Mouse (Mus musculus) lung, embryonic 16.5 days (tissue): ENCODE measurements around the gene Dph5. TPM values are rescaled to one million over a fixed set of nuclear protein-coding genes. Genes with fewer than 3 reads are reported as not detected.

Source experiments
- ATAC-seq: fragments of 200-750 bp; cut with Nextera tagmentation; 2 replicates; pipeline ENCODE4 v1.8.0; 2017; ENCODE audit warnings: low read depth, mild to moderate bottlenecking, moderate library complexity
- H3K27ac ChIP-seq: fragments of 300-500 bp; sonication (generic); 2 replicates; pipeline ENCODE4 v1.5.1; 2014; ENCODE audit warnings: mild to moderate bottlenecking, control low read depth, low read length
- H3K27me3 ChIP-seq: fragments of 300-500 bp; sonication (generic); 2 replicates; pipeline ENCODE4 v1.6.1; 2014; ENCODE audit warnings: low read depth, low read length, mixed read lengths; ENCODE audit not compliant: control insufficient read depth, insufficient read depth
- H3K36me3 ChIP-seq: fragments of 300-500 bp; sonication (generic); 2 replicates; pipeline ENCODE4 v1.6.1; 2014; ENCODE audit warnings: low read length; ENCODE audit not compliant: control insufficient read depth, insufficient read depth
- H3K4me1 ChIP-seq: fragments of 300-500 bp; sonication (generic); replicated peaks from 2 replicates; pipeline ENCODE4 v1.6.1; 2014; ENCODE audit warnings: low read length, mixed read lengths; ENCODE audit not compliant: control insufficient read depth, insufficient read depth
- H3K4me2 ChIP-seq: fragments of 300-500 bp; sonication (generic); 2 replicates; pipeline ENCODE4 v1.6.1; 2014; ENCODE audit warnings: low read depth, low read length, control low read depth
- H3K4me3 ChIP-seq: fragments of 300-500 bp; sonication (generic); 2 replicates; pipeline ENCODE4 v1.5.1; 2014; ENCODE audit warnings: mild to moderate bottlenecking, low read length, control low read depth
- H3K9ac ChIP-seq: fragments of 300-500 bp; sonication (generic); 2 replicates; pipeline ENCODE4 v1.6.1; 2014; ENCODE audit warnings: low read length, control low read depth
- H3K9me3 ChIP-seq: fragments of 300-500 bp; sonication (generic); 2 replicates; pipeline ENCODE4 v1.6.1; 2016; ENCODE audit warnings: low read length; ENCODE audit not compliant: control insufficient read depth
- WGBS: fragments of 180-500 bp; shearing (Covaris S2); extraction: QIAGEN DNeasy Blood & Tissue Kit; methylation state at CpG from one replicate; pipeline ENCODE4 v1.1.7; 2014; 5-methylcytosine and 5-hydroxymethylcytosine counted together
- polyA plus RNA-seq: library from polyadenylated mRNA; unstranded; fragments of >200 nt; fragmentation: Nextera tagmentation; extraction: Ambion mirVana; gene quantifications from 2 replicates; pipeline ENCODE4 v1.2.1, GENCODE M21; 2015

Dph5 gene
- polyA plus RNA-seq: 21.2 and 22.5 TPM in 2 replicates

DNA sequence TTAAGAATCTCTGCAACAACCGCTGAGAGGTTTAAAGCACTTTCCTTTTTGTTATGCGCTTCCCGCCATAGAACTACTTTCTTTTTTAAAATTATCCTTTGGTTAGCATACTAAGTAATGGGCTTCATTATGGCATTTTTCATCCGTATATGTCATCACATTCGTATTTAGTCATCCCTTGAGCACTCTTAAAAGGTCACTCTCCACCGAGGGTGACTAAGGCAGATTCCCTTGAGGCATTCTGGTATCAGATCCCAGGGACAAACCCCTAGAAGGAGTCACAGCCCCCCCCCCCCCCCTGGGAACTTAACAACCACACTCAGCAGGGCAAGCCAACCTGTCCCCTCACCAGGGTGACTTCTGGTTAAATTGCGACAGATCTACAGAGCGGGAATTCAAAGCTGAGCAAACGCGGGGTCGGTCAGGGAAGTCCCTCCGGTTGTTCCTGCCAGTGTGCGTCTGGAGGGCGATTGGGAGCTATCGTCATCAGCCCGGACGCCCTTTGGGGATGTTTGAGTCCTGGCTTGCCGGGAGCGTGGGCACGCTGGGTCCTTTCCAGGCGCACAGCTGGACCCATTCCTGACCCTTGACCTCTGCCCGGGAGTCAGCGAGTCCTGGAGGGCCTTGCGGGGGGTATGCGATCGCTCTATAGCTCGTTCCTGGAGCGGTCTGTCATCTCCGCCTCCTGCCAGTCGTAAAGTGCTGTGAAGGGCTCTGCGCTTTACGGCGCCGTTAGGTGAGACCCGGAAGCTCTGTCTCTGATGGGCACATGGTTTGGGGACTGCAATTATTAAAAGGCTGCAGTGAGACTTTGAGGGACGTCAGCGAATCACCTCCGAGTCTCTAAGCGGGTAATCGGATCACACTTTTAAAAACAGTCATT, at the start of gene Dph5:
Gene Dph5, plus strand, starts transcription at position 411 of the 883 bp plus-strand sequence.
- H3K4me3 ChIP-seq: peak within 1 kb of the TSS; percentile 84
- H3K36me3 ChIP-seq: no peaks in the 10 kb centered on the region
- peak within 1 kb of the TSS; percentile 62 for H3K4me2 ChIP-seq
- under 1% methylated on average over 40 of the region's 40 CpGs for WGBS
- H3K4me1 ChIP-seq: peaks cover 5% of the 10 kb centered on the region
- H3K27me3 ChIP-seq: no peaks in the 10 kb centered on the region
- H3K9me3 ChIP-seq: no peaks in the 10 kb centered on the region
- peak within 1 kb of the TSS; percentile 78 for H3K27ac ChIP-seq
- H3K9ac ChIP-seq: peak within 1 kb of the TSS; percentile 81
- peak; percentile 94 for ATAC-seq

DNA sequence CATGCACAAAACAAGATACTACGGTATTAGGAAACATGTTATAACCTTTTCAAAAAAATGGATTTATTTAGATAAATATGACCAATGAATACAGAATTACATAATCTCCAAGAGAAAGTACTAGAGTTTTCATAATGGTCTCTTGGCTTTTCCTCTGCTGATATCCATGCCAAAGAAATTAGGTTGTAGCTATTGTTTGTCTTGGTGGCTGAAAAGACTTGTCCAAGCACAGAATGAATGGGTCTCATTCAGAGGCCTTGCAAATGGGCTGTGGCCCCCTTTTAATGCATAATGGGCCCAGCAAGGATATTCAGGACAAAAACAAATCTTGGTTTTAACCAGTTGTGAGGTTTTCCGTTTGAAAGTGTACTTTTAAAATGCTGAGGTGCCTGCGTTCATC, 43.1 kb upstream of the Dph5 start:
- WGBS: 76% methylated on average over 3 of the region's 3 CpGs
- Histone ChIP-seq H3K4me2 (no peak overlapping the region), H3K4me3 (no peak overlapping the region), H3K27me3 (no peaks in the 10 kb centered on the region), H3K36me3 (no peaks in the 10 kb centered on the region), H3K4me1 (no peaks in the 10 kb centered on the region), H3K27ac (no peak overlapping the region), H3K9ac (no peak overlapping the region), H3K9me3 (no peaks in the 10 kb centered on the region)
- no peak for ATAC-seq

DNA sequence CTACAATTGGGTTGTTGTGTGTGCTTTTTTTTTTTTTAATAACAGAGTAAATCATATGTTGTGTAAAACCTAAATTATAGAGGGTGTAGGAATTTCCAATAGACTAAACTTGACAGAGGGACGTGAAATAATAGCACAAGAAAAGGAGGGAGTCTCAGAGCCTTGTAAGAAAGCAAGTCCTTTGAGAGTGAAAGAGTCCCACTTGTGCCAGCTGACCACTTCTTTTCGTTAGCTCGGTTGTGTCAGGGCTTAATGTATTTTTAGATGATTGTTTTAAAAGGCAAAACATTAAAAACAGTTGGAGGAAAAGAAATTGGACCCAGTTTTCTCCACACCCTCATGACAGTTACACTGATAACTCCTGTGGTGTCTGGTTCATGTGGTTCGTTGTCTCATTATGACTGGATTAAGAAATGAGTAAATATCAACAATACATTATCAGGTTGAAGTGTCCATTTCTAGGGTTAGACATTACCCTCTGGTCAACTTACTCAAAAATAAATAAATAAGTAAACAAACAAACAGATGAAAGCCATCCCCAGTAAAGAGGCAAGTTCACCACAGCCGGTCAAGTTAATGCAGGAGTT, 42.5 kb upstream of the Dph5 start:
- H3K4me1 ChIP-seq: no peaks in the 10 kb centered on the region
- ATAC-seq: no peak
- 75% methylated on average over 5 of the region's 5 CpGs for WGBS

DNA sequence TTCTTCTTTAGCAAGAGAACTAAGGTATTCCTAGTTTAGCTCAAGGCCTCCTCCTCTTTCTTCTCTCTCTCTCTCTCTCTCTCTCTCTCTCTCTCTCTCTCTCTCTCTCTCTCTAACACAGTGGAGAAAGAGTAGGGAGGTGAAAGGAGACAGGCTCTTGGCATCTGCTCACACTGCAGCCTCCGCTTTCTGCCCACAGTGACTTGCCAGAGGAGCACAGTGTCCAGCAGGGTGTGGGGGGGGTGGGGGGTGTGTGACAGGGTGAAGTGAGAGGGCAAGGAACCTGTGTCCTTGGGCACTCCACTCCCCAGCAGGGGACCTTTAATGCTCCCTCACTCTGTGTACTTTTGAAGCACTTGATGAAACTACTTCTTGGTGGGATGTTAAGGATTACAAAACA, 41.9 kb upstream of the Dph5 start:
- no peaks in the 10 kb centered on the region for H3K36me3 ChIP-seq
- H3K9ac ChIP-seq: no peak overlapping the region
- H3K4me2 ChIP-seq: no peak overlapping the region
- H3K9me3 ChIP-seq: no peaks in the 10 kb centered on the region
- no peaks in the 10 kb centered on the region for H3K27me3 ChIP-seq
- H3K27ac ChIP-seq: no peak overlapping the region
- ATAC-seq: no peak
- WGBS: 50% methylated on average over 1 of the region's 1 CpGs
- no peak overlapping the region for H3K4me3 ChIP-seq
- H3K4me1 ChIP-seq: no peaks in the 10 kb centered on the region

More for the DNA sequence above, 42.5 kb upstream of the Dph5 start:
- Histone ChIP-seq H3K4me3 (no peak overlapping the region), H3K27ac (no peak overlapping the region), H3K9ac (no peak overlapping the region), H3K27me3 (no peaks in the 10 kb centered on the region), H3K9me3 (no peaks in the 10 kb centered on the region), H3K4me2 (no peak overlapping the region), H3K36me3 (no peaks in the 10 kb centered on the region)

DNA sequence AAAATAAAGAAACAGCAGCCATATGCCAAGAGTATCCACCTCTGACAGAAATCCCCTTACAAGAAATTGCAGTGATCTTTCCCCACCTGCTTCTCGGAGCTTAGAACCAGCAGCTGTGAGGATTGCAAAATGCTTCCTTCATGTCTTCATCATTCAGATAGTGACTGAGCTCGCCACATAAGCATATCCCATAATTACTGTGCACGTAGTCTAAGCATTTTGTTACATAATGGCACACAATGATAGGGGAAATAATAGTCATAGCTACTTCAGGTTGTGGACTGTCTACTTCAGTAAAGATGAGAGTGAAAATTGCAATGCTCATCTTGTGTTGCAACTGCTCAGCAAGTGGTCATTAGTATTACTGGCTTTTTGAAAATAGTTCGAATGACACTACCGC, 41.5 kb upstream of the Dph5 start:
- Histone ChIP-seq H3K9me3 (no peaks in the 10 kb centered on the region), H3K4me1 (no peaks in the 10 kb centered on the region), H3K4me3 (no peak overlapping the region), H3K9ac (no peak overlapping the region), H3K27ac (no peak overlapping the region), H3K4me2 (no peak overlapping the region), H3K27me3 (no peaks in the 10 kb centered on the region), H3K36me3 (no peaks in the 10 kb centered on the region)
- WGBS: 82% methylated on average over 5 of the region's 5 CpGs
- no peak for ATAC-seq

DNA sequence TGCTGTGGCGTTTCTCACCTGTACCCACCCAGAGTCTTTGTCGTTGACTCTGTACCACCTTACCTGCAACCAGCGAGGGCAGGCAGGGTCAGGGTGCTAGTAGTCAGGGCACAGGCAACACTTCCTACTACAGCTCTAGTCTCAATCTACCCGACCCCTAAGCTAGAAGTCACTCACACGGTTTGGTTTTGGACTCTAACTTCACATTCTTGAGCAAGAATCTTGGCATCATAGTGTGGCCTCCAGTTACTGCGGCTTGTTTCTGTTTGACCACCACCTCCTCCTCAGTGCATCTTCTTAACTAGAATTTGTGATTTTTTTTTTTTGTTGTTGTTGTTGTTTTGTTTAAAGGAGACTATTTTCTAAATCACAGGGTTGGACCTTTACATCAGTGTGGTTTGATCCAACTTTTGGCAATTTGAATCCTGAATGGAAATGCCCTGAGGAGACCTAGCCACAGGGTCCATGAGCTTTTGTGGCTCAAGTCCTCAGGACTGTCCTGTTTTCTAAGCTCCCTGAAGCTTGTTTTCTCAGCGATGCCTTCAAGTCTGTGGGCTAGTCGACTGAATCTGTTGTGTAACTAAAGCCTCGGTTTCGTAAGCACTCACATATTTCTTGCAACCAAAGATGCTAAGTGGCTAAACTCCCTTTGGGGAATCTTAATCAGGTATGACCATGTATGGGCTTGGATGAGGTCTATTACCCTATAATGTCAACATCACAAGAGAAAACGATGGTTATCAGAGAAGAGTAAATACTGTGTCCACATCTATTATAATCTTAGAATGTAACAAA, 38.8 kb upstream of the Dph5 start:
- no peaks in the 10 kb centered on the region for H3K36me3 ChIP-seq
- H3K9me3 ChIP-seq: no peaks in the 10 kb centered on the region
- WGBS: 72% methylated on average over 11 of the region's 11 CpGs
- no peaks in the 10 kb centered on the region for H3K27me3 ChIP-seq
- no peaks in the 10 kb centered on the region for H3K4me1 ChIP-seq
- H3K4me3 ChIP-seq: no peak overlapping the region
- no peak overlapping the region for H3K27ac ChIP-seq
- H3K9ac ChIP-seq: no peak overlapping the region
- no peak overlapping the region for H3K4me2 ChIP-seq
- ATAC-seq: no peak

DNA sequence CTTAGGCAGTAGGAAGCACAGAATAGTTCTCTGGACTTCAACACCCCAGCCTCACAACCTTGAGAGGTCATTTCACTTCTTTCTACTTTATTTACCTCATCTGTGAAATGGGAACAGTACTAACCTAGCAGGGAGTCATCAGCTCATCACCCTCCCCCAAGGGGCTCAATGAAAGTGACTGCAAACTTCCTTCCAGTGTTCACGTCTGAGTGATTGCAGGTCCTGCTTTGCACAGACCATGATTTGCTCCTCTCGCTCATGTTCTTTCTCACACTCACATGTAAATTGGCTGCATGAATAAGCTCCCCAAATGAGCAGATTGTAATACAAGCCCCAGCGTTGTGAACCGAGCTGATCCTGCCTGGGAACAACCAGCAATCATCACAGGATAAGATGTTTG, 36.7 kb upstream of the Dph5 start:
- no peaks in the 10 kb centered on the region for H3K9me3 ChIP-seq
- no peak for ATAC-seq
- no peak overlapping the region for H3K4me2 ChIP-seq
- H3K27ac ChIP-seq: no peak overlapping the region
- no peaks in the 10 kb centered on the region for H3K27me3 ChIP-seq
- 63% methylated on average over 4 of the region's 4 CpGs for WGBS
- no peak overlapping the region for H3K4me3 ChIP-seq
- no peak overlapping the region for H3K9ac ChIP-seq
- no peaks in the 10 kb centered on the region for H3K36me3 ChIP-seq
- no peaks in the 10 kb centered on the region for H3K4me1 ChIP-seq

DNA sequence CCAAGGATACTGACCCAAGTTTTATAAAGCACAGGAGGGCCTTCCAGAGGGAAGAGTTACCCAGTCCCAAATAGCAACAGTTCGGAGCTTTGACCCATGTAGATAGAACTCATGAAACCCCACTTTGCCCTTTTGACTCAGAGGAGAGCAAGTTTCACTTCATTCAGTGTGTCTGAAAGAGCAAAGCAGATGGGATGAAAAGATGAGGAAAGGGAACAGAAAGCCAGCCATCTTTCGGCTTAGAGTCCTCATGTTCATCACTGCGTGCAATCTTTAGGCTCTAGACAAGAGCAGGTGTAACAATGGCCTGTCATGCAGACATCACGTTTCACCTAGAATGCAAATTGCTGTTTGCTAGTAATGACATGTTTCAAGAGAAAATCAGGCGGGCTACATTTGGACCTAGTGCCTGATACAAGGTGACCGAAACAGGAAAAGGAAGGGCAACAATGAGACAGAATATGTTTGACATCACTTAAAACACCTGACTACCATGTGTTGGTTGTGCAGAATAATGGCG, 32.9 kb upstream of the Dph5 start:
- H3K4me2 ChIP-seq: no peak overlapping the region
- WGBS: 92% methylated on average over 7 of the region's 7 CpGs
- H3K36me3 ChIP-seq: no peaks in the 10 kb centered on the region
- no peaks in the 10 kb centered on the region for H3K4me1 ChIP-seq
- no peak overlapping the region for H3K4me3 ChIP-seq
- no peak overlapping the region for H3K27ac ChIP-seq
- H3K27me3 ChIP-seq: no peaks in the 10 kb centered on the region
- H3K9me3 ChIP-seq: no peaks in the 10 kb centered on the region
- no peak overlapping the region for H3K9ac ChIP-seq
- no peak for ATAC-seq

DNA sequence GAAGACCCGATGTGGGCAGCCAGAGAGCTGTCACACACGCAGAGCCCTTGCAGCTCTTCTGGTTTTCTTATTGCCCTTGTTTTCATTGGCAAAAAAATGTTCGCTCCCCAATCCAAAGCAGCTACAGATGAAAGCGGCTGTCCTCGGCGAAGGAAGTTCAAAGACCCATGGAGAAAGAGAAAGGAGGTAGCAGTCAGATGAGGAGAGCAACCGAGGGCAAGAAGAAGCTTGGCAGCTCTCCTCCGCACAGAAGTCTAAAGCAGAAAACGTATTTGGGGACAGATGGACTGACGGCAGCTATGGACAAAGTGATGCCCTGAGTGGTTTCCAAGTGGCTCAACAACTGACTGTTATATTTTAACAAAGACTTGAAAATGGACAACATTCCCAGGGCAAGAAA, 32.1 kb upstream of the Dph5 start:
- Histone ChIP-seq H3K4me2 (no peak overlapping the region), H3K36me3 (no peaks in the 10 kb centered on the region), H3K27me3 (no peaks in the 10 kb centered on the region), H3K27ac (no peak overlapping the region), H3K9ac (no peak overlapping the region), H3K4me1 (no peaks in the 10 kb centered on the region), H3K4me3 (no peak overlapping the region), H3K9me3 (no peaks in the 10 kb centered on the region)
- WGBS: 65% methylated on average over 10 of the region's 10 CpGs
- ATAC-seq: no peak
